Mouse (Mus musculus): ENCODE results near the gene 4931440F15Rik. TPM values are rescaled to one million over a fixed set of nuclear protein-coding genes. Genes with fewer than 3 reads are reported as not detected.
"Not testable (repeated sequence)": the region's sequence is repeated elsewhere in the genome, so short reads cannot be mapped to it uniquely, and the experiment has no call there.

4931440F15Rik gene
- polyA plus RNA-seq, 1 experiment from 2014 or later = 0.33 TPM

DNA sequence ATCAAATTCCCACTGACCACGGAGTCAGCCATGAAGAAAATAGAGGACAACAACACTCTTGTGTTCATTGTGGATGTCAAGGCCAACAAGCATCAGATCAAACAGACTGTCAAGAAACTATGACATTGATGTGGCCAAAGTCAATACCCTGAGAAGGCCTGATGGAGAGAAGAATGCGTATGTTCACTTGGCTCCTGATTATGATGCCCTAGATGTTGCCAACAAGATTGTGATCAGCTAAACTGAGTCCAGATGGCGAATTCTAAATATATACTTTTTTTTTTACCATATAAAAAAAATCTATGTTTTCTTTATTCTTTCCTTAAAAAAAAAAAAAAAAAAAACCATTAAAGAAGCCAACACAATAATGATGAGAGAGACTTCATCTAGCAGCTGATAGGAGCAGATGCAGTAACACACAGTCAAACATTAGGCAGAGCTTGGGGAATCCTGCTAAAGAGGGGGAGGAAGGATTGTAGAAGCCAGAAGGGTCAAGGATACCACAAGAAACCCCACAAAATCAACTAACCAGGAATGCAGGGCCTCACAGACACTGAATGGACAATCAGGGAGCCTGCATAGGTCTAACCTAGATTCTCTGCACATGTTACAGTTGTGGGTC, 15.2 kb upstream of the 4931440F15Rik start:
- Histone ChIP-seq H3K4me2 (ENCODE audit: low read depth, low read length) (no peak overlapping the region), H3K36me3 (replicated peaks; ENCODE audit: insufficient read depth, low read length) (no peaks in the 10 kb centered on the region), H3K4me1 (ENCODE audit: insufficient read depth) (no peaks in the 10 kb centered on the region), H3K4me3 (ENCODE audit: low read depth, low read length) (no peak overlapping the region), H3K9ac (replicated peaks) (no peak overlapping the region), H3K27ac (ENCODE audit: low read depth) (no peak overlapping the region), H3K9me3 (ENCODE audit: low read length) (no peaks in the 10 kb centered on the region), H3K27me3 (ENCODE audit: insufficient read depth, low read length) (no peaks in the 10 kb centered on the region)
- TF ChIP-seq EP300 (IDR thresholded peaks at IDR 0.05; ENCODE audit: low read depth) (no peak), CTCF (IDR thresholded peaks at IDR 0.05; ENCODE audit: low read depth) (no peak)
- DNase-seq = no peak
- WGBS (ENCODE audit: insufficient replicate concordance) = 79% methylated on average over 3 of the region's 3 CpGs
- ATAC-seq = no peak

- Histone ChIP-seq H3K9ac (replicated peaks) (no peak overlapping the region), H3K4me2 (ENCODE audit: low read depth, low read length) (no peak overlapping the region), H3K27ac (ENCODE audit: low read depth) (no peak overlapping the region), H3K9me3 (ENCODE audit: low read length) (no peaks in the 10 kb centered on the region), H3K36me3 (replicated peaks; ENCODE audit: insufficient read depth, low read length) (no peaks in the 10 kb centered on the region), H3K4me1 (ENCODE audit: insufficient read depth) (no peaks in the 10 kb centered on the region), H3K27me3 (ENCODE audit: insufficient read depth, low read length) (no peaks in the 10 kb centered on the region), H3K4me3 (ENCODE audit: low read depth, low read length) (no peak overlapping the region)
- 45% methylated on average over 3 of the region's 3 CpGs for WGBS (ENCODE audit: insufficient replicate concordance)
- TF ChIP-seq CTCF (IDR thresholded peaks at IDR 0.05; ENCODE audit: low read depth) = no peak
- TF ChIP-seq EP300 (IDR thresholded peaks at IDR 0.05; ENCODE audit: low read depth) = no peak
- ATAC-seq (peak; percentile 33; the same call in 1 of the 2 replicates), DNase-seq (no peak)
Observed at GRCm38 (mm10) chr11:29839781-29840180, 14.3 kb upstream of the 4931440F15Rik start.

DNA sequence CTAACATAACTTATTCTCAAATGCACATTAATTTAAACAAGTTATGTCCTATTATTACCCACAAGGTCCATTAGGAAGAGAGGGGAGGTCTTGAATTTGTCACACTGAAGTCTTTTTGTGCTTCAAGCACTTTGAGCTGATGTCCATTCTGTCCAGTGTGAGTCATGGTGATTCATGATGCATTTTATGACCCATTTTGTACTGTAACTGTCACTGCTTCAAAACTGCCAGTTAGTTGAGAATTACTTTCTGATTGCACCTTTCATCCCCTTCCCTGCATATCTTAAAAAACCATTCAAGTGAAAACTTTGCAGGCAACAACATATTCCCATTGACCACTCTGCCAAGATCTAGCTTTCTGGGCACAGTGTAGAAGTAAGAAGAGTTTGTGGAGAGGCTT, 11.6 kb upstream of the 4931440F15Rik start:
- Histone ChIP-seq H3K9ac (replicated peaks) (no peak overlapping the region), H3K36me3 (replicated peaks; ENCODE audit: insufficient read depth, low read length) (no peaks in the 10 kb centered on the region), H3K4me2 (ENCODE audit: low read depth, low read length) (no peak overlapping the region), H3K27ac (ENCODE audit: low read depth) (no peak overlapping the region), H3K4me3 (ENCODE audit: low read depth, low read length) (no peak overlapping the region), H3K27me3 (ENCODE audit: insufficient read depth, low read length) (no peaks in the 10 kb centered on the region), H3K4me1 (ENCODE audit: insufficient read depth) (no peaks in the 10 kb centered on the region), H3K9me3 (ENCODE audit: low read length) (no peaks in the 10 kb centered on the region)
- ATAC-seq (no peak), DNase-seq (no peak)
- TF ChIP-seq EP300 (IDR thresholded peaks at IDR 0.05; ENCODE audit: low read depth) (no peak), CTCF (IDR thresholded peaks at IDR 0.05; ENCODE audit: low read depth) (no peak)

DNA sequence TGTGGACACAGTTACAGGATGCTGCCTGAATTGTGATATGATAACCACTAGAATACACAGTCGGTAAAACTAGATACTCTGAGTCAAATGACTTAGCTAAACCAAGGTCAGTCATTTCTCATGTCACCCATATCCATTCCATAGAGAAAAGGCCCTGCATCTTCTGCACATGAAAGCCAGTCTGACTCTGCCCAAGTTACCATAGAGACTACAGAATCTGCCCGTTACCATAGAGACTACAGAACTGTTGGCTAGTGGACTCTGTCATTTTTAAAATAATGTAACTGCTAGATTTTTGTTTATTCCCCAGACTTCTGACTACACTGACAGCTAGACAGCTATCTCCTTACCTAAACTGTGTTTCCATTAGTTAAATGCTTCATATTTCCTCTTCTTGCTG, 2.3 kb upstream of the 4931440F15Rik start:
- ATAC-seq = no peak
- Histone ChIP-seq H3K4me3 (ENCODE audit: low read depth, low read length) (no peak overlapping the region), H3K27me3 (ENCODE audit: insufficient read depth, low read length) (peaks cover 7% of the 10 kb centered on the region), H3K27ac (ENCODE audit: low read depth) (no peak overlapping the region), H3K4me1 (ENCODE audit: insufficient read depth) (no peaks in the 10 kb centered on the region), H3K9me3 (ENCODE audit: low read length) (no peaks in the 10 kb centered on the region), H3K9ac (replicated peaks) (no peak overlapping the region), H3K4me2 (ENCODE audit: low read depth, low read length) (no peak overlapping the region), H3K36me3 (replicated peaks; ENCODE audit: insufficient read depth, low read length) (no peaks in the 10 kb centered on the region)
- 71% methylated on average over 2 of the region's 2 CpGs for WGBS (ENCODE audit: insufficient replicate concordance)
- no peak for DNase-seq
- no peak for TF ChIP-seq CTCF (IDR thresholded peaks at IDR 0.05; ENCODE audit: low read depth)
- no peak for TF ChIP-seq EP300 (IDR thresholded peaks at IDR 0.05; ENCODE audit: low read depth)

- WGBS (ENCODE audit: insufficient replicate concordance) = 96% methylated on average over 1 of the region's 1 CpGs
Observed at GRCm38 (mm10) chr11:29826001-29826400, 533 bp upstream of the 4931440F15Rik start.

DNA sequence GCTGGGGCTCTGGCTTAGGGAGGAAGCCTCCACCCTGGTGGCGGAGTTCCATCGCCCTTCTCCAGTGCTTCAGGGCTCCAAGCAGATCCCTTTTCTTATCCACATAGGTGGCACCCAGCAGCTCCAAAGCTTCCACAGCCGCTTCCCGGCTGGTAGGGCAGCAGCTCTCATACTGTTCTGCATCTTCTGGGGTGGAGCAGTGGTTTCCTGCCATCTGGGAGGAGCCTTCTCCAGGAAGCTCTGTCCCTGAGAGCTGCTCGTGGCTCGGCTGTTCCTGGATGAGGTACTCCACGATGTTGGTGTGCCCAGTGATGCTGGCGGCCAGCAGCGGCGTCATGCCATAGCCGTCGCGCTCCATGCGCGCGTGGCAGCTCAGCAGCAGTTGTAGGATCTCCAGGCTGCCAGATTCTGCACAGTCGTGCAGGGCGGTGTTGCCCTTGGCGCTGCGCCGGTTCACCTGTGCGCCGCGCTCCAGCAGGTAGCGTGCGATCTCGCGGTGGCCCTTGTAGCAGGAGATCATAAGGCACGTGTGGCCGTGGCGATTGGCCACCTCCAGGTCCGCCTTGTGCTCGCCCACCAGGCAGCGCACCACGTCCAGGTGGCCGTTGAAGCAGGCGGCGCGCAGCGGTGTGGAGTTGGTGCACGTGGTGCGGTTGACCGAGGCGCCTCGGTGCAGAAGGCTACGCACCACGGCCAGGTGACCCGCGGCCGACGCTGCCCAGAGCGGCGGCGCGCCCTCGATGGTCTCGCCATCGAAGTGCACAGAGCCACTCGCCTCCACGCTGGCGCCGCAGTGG, 796 bp downstream of the 4931440F15Rik start:
- WGBS (ENCODE audit: insufficient replicate concordance) = 20% methylated on average over 45 of the region's 62 CpGs
- not testable (repeated sequence) for DNase-seq; H3K9ac ChIP-seq (replicated peaks); H3K36me3 ChIP-seq (replicated peaks; ENCODE audit: insufficient read depth, low read length); H3K27me3 ChIP-seq (ENCODE audit: insufficient read depth, low read length); H3K27ac ChIP-seq (ENCODE audit: low read depth); H3K4me1 ChIP-seq (ENCODE audit: insufficient read depth); H3K9me3 ChIP-seq (ENCODE audit: low read length)
- H3K4me2 ChIP-seq (ENCODE audit: low read depth, low read length) = peak overlapping the region; percentile 26; the same call in 1 of the 2 replicates
- H3K4me3 ChIP-seq (ENCODE audit: low read depth, low read length) = peak overlapping the region; percentile 8; the same call in 1 of the 2 replicates
- peak; percentile 55 for ATAC-seq

More at GRCm38 (mm10) chr11:29826001-29826400, 533 bp upstream of the 4931440F15Rik start:
- H3K27ac ChIP-seq (ENCODE audit: low read depth) = no peak overlapping the region
- no peaks in the 10 kb centered on the region for H3K4me1 ChIP-seq (ENCODE audit: insufficient read depth)
- H3K9ac ChIP-seq (replicated peaks) = no peak overlapping the region
- H3K4me2 ChIP-seq (ENCODE audit: low read depth, low read length) = no peak overlapping the region
- H3K4me3 ChIP-seq (ENCODE audit: low read depth, low read length) = no peak overlapping the region
- H3K27me3 ChIP-seq (ENCODE audit: insufficient read depth, low read length) = peaks cover 9% of the 10 kb centered on the region
- no peaks in the 10 kb centered on the region for H3K9me3 ChIP-seq (ENCODE audit: low read length)
- ATAC-seq (no peak), DNase-seq (no peak)
- TF ChIP-seq CTCF (IDR thresholded peaks at IDR 0.05; ENCODE audit: low read depth) = no peak
- TF ChIP-seq EP300 (IDR thresholded peaks at IDR 0.05; ENCODE audit: low read depth) = no peak
- H3K36me3 ChIP-seq (replicated peaks; ENCODE audit: insufficient read depth, low read length) = no peaks in the 10 kb centered on the region
